Mouse (Mus musculus) ES-E14 (cell line): ENCODE measurements around the gene Itm2b.

Source experiments
- CHD2 ChIP-seq: IDR thresholded peaks from 2 replicates; pipeline ENCODE4 v1.6.1; 2014; ENCODE audit warnings: mild to moderate bottlenecking, low read depth, low read length, inconsistent platforms
- HCFC1 ChIP-seq: IDR thresholded peaks from 2 replicates; pipeline ENCODE4 v1.6.1; 2012; ENCODE audit warnings: low read length, inconsistent platforms, borderline replicate concordance; ENCODE audit not compliant: insufficient read depth
- MAFK ChIP-seq: IDR thresholded peaks from 2 replicates; pipeline ENCODE4 v1.6.1; 2014; ENCODE audit warnings: mild to moderate bottlenecking, low read depth, low read length, inconsistent platforms; ENCODE audit not compliant: insufficient read depth
- ZC3H11A ChIP-seq: IDR thresholded peaks from 2 replicates; pipeline ENCODE4 v1.6.1; 2012; ENCODE audit warnings: low read depth, mild to moderate bottlenecking, inconsistent platforms, low read length, borderline replicate concordance
- ZNF384 ChIP-seq: IDR thresholded peaks from 2 replicates; pipeline ENCODE4 v1.6.1; 2012; ENCODE audit warnings: low read depth, low read length, inconsistent platforms

GRCm38 (mm10) chr14:73422621-73423020 is 37.5 kb upstream of the Itm2b start:
- TF ChIP-seq HCFC1 (no peak), ZNF384 (no peak), ZC3H11A (no peak), MAFK (no peak), CHD2 (no peak)
